Mouse (Mus musculus): ENCODE results near the gene Sema3f.

The Sema3f gene

DNA sequence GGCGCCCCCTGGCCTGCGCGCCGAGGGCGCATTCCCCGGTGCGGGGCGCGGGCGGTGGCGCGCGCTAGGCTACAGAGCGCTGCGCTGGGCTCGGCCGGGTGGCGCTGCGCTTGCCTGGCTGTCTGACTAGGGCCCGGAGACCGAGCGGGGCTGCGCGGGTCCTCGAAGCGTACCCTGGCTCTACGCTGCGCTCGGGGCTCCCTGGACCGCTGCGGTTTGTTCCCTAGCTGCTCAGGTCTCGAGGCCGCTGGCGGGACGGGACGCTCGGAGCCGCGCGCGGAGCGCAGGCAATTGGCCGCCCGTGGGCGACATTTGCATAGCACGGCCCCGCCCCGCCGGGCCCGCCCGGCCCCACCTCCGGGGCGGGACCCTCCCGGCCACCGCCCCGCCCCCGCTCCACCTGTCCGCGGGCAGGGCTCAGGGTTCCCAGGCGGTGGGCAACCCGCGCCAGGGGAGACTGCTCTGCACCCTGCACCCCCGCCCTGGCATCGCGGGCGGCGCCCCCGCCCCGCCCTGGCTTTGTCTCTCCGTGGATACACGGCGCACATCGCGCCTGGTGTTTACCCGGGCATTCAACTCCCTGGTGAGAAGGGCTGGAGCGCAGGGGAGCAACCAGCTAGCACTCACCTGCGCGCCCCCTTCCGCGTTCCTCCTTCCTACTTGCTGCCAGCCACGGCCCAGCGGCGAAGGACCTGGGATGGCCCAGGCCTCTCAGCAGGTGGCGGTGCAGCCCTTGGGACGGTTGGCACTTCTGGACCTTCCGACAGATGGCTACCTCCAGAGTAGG is at the start of gene Sema3f:
Gene Sema3f, minus strand, starts transcription at position 779 of the 787 bp plus-strand sequence.
- no peak for TF ChIP-seq GATA4 (IDR thresholded peaks at IDR 0.05; ENCODE audit: insufficient replicate concordance, low read length)

DNA sequence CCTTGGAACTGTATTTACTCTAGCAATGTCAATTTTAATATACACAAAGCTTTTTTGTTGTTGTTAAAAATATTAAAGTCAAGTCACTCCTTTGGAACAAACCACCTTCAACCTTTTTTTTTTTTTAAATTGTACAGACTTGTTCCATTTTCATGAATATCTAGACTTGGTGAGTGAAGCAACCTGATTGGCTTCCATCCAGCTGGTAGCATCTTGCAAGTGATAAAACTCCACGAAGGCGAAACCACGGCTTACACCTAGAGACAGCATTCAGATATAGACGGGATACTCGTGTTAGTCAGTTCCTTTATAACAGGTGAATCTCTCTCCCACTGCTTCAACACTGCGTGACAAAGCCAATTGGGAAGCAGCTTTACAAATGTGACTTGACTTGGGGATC is 49.3 kb upstream of the Sema3f start:
- no peak for TF ChIP-seq GATA4 (IDR thresholded peaks at IDR 0.05; ENCODE audit: insufficient replicate concordance, low read length)

DNA sequence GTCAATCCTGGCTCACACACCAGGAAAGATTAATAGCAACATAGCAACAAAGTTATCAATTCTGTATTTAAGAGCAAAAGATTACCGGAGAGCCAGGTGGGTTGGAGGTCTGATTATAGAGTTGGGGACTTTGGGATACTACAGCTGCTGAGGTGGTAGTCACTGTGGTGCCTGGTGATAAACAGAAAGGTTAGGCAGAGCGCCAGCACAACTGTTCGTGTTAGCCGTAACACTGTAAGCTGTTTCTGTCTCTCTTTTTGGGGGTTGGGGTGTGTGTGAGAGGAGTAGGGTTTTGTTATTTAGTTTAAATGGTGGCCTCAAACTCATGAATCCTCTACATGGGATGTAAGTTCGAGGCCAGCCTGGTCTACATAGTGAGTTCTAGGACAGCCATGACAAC is 40.1 kb upstream of the Sema3f start:
- TF ChIP-seq GATA4 (IDR thresholded peaks at IDR 0.05; ENCODE audit: insufficient replicate concordance, low read length) = no peak

DNA sequence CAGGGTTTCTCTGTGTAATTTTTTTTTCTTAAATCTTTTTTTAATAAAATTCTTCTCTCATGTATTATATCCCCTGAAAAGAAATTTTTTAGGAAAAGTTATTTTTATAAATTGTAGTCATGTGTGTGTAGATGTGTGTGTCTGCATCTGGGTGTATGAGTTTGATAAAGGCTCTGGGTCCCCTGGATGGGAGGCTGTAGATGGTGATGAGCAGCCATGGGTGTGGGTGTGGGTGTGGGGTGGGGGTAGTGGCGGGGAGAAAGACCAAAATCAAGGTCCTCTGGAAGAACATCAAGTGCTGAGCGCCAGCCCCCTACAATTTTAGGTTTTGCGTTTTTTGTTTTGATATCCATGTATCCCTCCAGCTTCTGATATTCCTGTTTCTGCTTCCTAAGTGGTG is 37.8 kb upstream of the Sema3f start:
- TF ChIP-seq GATA4 (IDR thresholded peaks at IDR 0.05; ENCODE audit: insufficient replicate concordance, low read length) = no peak

DNA sequence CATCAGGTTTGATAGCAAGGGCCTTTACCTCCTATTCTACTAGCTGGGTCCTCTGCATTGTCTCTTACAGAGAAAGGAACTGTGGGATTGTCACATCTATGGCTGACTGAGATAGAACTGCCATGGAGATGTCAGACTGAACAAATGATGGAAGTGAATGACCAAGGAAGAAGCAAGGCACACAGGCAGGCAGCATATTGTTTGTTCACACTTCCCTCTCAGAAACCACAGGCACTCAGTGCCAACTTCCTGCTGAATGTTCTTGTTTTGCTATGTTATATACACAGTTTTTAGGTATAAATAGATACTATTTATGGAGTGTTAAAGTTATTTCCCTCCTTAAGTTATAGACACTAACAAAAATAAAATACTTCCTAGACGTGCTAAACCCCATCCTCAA is 37.0 kb upstream of the Sema3f start:
- no peak for TF ChIP-seq GATA4 (IDR thresholded peaks at IDR 0.05; ENCODE audit: insufficient replicate concordance, low read length)

DNA sequence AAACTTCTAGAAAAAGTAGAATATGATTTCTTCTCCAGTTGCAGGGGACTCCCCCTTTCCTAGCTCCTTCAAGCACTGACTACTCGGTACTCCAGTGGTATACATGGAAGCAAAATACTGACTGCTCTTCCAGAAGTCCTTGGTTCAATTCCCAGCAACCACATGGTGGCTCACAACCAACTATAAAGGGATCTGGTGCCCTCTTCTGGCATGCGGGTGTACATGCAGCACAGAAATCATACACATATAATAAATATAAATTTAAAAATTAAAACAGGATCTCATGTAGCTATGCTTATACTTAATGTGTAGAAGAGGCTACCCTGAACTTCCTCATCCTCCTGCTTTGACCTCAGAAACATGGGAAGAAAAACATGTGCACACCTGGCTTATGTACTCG is 36.4 kb upstream of the Sema3f start:
- no peak for TF ChIP-seq GATA4 (IDR thresholded peaks at IDR 0.05; ENCODE audit: insufficient replicate concordance, low read length)

DNA sequence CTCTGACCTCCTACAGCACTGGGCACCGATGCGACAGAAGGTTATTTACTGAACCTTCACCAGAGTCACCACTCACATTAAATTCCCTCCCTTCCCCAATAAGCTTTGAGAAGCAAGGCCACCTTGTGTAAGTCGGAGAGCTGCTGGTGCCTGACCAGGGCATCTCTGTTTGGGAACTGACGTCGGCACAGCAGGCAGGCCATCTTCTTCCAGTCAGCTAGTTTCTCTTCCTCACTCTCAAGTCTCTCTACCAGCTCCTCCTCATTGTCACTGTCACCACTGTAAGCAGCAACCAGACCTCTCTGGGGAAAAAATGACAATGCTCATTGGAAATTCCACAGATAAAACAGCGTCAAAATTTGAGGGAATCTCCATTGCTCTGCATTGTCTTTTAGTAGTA is 33.8 kb upstream of the Sema3f start:
- no peak for TF ChIP-seq GATA4 (IDR thresholded peaks at IDR 0.05; ENCODE audit: insufficient replicate concordance, low read length)

DNA sequence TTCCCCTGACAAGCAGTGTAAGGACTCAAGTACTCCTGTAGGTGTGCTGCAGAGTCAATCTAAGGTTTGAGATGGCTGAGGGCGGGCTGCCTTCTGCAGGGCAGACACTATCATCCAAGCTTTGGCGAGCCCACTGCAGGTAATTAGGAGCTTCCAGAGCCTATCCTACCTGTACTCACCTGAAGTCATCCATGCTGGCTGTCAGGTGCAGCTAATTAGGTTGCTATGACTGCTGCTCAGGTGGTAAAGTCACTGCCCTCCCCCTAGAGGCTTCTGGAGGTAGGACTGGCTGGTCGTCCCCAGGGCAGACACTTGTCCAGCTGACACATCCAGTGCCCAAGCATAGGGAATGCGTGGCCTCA is 28.5 kb upstream of the Sema3f start:
- no peak for TF ChIP-seq GATA4 (IDR thresholded peaks at IDR 0.05; ENCODE audit: insufficient replicate concordance, low read length)

DNA sequence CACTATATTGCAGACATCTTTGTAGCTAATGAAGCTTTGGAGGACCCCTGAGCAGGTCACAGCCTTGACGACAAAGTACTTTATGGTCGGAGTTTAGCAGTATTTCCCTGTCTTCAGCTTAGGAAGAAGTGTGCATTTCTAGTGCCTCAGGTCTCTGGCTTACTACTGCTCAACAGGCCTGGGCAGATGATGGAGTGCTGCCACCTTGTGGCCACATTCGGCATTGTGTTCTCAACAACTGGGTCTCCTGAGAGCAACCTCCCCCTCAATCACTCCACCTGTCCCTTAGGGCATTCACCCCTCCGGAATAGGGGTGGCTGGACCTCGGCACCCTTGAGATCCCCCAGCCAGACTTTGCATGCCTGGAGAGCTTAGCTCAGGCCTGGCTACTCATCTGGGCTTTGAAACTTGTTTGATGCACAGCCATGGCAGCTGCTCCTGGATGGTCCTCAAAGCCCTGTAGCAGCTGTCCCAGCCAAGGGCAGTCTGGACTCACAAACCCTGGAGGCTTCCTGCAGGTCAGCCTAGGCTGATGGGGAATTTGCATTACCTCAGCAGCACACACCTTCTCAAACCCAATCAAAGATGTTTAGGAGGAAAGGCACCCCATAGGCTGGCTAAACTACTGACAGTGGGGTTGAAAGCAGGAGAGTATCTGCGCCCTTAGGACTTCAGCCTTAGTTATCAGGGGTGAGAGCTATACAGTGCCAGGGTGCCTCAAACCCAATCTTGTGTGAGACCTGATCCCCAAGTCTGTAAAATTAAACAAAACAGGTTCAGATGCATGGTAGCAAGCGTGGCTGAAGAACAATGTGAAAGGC is 28.0 kb upstream of the Sema3f start:
- no peak for TF ChIP-seq GATA4 (IDR thresholded peaks at IDR 0.05; ENCODE audit: insufficient replicate concordance, low read length)

DNA sequence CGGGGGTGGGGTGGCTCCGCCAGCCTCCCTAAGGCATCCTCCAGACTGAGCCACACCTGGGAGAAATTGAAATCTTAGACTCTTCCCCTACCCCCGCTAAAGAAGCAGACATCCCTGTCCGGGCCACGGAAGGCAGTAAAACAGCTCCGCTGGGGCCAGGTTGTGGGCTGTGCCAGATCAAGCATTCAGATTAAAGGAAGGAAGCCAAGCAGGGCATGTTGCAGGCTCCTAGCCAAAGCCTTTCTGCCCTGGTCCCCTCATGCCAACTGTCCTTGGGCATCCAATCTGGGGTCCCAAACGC is 25.9 kb upstream of the Sema3f start:
- no peak for TF ChIP-seq GATA4 (IDR thresholded peaks at IDR 0.05; ENCODE audit: insufficient replicate concordance, low read length)

DNA sequence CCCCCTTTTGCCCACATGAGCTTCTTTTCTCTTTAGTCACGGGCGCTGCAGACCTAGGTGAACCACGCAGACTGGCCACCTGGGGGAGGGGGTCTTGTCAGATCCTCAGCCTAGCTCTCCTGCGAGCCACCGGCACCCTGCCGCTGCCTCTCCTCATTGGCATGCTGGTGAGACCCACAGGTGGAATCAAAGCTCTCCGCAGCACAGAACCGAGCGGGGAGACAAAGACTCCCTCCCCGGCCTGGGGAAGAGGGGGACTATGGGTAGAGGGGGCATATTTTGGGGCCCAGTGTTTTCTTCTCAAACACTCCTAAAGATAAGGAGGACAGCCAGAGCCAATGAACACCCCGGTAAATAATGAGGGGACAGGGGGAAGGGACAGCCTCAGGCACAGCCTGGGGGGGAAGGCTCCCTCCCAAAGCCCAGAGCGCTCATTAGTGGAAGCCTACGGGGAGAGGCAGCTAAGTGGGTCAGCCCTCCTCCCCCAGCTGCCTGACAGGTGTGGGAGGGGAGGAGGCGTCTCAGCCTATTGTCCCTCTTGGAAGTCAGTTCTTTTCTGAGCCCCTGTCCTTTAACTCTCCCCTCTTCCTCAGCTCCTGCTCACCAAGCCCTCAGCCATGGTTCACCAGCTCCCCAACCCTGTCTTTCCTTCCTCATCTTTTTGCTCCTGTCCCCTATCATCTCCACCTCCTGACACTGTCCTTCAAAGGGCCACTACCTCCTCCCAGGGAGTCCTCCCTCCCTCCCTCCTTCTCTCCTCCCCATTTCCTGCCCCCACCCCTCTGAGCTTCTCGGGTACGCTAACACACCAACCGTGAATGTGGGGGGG is 25.3 kb upstream of the Sema3f start:
- no peak for TF ChIP-seq GATA4 (IDR thresholded peaks at IDR 0.05; ENCODE audit: insufficient replicate concordance, low read length)

DNA sequence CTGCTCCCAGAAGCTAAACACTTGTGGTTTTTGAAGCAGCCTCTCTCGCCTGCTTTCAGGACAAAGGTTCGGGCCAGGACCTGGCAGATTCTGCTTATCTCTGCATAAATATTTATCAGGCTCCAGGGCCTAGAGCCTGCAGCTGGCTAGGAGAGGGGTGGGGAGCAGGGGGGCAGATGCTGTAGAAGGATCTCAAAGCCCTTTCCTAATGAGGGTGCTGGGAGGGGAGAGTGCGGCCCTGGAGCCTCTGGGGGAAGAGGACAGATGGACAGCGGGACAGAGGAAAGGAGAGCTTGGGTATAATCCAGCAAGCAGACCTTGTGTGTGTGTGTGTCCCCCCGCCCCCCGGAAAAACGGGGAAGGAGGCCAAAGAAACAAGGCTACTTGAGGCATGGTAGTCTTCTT is 24.3 kb upstream of the Sema3f start:
- TF ChIP-seq GATA4 (IDR thresholded peaks at IDR 0.05; ENCODE audit: insufficient replicate concordance, low read length) = no peak

DNA sequence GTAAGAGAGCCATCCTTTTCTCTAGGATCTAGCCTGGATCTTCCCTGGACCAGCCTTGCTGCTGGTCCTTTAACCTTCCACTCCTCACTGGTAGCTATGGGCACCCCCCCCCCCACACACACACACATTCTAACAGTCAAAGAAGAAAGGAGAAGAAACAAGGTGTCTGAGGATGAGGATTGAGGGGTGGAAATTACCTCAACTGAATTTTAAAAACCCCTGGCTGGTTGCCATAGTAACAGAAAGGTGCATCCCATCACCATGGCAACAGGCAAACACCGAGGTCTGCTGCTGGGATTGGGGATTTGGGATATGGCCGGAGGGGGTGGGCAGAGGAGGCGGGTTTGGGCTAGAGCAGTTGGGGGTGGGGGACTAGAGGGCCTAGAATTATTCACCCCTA is 19.4 kb upstream of the Sema3f start:
- TF ChIP-seq GATA4 (IDR thresholded peaks at IDR 0.05; ENCODE audit: insufficient replicate concordance, low read length) = no peak

DNA sequence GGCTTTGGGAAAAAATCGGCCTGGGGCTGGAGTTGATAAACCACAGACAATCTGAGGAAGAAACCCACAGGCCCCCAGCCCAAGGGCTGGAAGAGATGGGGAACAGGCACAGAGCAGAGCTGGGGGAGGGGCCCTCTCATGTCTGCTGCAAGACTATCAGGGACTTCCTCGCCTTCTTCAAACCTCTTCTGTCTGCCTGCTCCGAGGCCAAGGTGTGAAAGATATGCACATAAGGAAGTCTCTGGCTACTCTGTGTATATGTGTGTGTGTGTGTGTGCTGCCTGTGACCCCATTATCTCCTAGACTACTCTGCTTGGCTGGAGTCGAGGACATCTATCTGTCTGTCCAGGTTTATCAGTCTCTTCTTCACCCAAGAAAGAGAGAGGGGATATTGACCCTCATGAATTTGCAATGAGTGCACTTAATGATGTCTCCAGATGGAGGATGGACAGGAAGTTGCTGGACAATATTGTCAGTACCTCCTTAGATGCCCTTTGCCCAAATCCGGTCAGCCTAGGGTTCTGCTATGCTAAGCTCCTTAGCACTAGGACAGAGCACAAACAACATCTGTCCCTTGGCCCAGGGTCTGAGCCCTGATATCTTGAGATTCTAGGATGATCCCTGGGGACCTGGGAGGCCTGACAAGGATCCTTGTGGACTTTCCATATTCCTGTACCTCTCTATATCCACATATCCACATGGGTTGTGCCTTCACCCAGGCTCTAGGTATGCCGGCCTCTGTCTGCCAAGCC is 18.8 kb upstream of the Sema3f start:
- no peak for TF ChIP-seq GATA4 (IDR thresholded peaks at IDR 0.05; ENCODE audit: insufficient replicate concordance, low read length)

DNA sequence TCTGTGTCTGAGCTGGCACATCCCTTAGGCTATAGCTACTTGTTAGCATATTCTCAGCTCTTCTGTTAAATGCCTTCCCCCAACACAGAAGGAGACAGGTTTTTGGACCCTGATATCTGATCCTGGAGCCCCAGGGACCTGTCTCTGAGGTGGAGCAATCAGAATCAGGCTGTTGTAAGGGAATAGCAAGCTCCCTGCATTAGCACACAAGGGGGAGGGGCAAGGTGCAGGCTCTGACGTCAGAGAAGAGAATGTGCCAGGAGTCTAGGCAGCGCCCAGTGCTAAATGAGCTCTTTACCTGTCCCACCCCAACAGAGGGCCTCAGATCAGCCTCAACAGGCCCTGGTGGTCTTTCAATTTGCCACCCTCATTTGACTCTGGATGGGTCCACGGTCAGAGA is 16.8 kb upstream of the Sema3f start:
- no peak for TF ChIP-seq GATA4 (IDR thresholded peaks at IDR 0.05; ENCODE audit: insufficient replicate concordance, low read length)

Data from liver, adult (tissue).